Mouse (Mus musculus) layer of hippocampus, adult 18-20 months (tissue): ENCODE results near the gene 4933430I17Rik. TPM values are rescaled to one million over a fixed set of nuclear protein-coding genes. Genes with fewer than 3 reads are reported as not detected.
A peak's percentile ranks its signal among the peaks of the same experiment; 100 is the strongest.

Source experiments
- DNase-seq, 2 experiments: peaks; one replicate each; pipeline ENCODE4 v3.0.0; 2022; ENCODE audit warnings: low spot score in 2 of 2
- total RNA-seq, 2 experiments: library from RNA; stranded (reverse); gene quantifications; 2 replicates each; pipeline ENCODE4 v1.2.3; 2021

Gene 4933430I17Rik
- total RNA-seq, 2 experiments from 2014 or later = 0.52 to 0.53 TPM

- DNase-seq = no peak
Observed at GRCm38 (mm10) chr4:62503374-62503970, 21.7 kb upstream of the 4933430I17Rik start, which contains the start of gene Hdhd3. Hdhd3 (minus strand) TSS chr4:62503467.

GRCm38 (mm10) chr4:62505991-62506390 is 19.2 kb upstream of the 4933430I17Rik start:
- no peak for DNase-seq

GRCm38 (mm10) chr4:62506798-62507197 is 18.4 kb upstream of the 4933430I17Rik start:
- DNase-seq = no peak

GRCm38 (mm10) chr4:62508839-62509238 is 16.3 kb upstream of the 4933430I17Rik start:
- peak in 1 of 2 experiments; percentile 39 for DNase-seq

- DNase-seq = no peak
Observed at GRCm38 (mm10) chr4:62509946-62510345, 15.2 kb upstream of the 4933430I17Rik start.

GRCm38 (mm10) chr4:62513998-62514506 is 11.1 kb upstream of the 4933430I17Rik start:
- peak in 1 of 2 experiments; percentile 25 for DNase-seq

GRCm38 (mm10) chr4:62514995-62515394 is 10.2 kb upstream of the 4933430I17Rik start:
- no peak for DNase-seq

- no peak for DNase-seq
Observed at GRCm38 (mm10) chr4:62515490-62515889, 9.7 kb upstream of the 4933430I17Rik start.

- DNase-seq = no peak
Observed at GRCm38 (mm10) chr4:62516079-62516478, 9.1 kb upstream of the 4933430I17Rik start.

- DNase-seq = no peak
Observed at GRCm38 (mm10) chr4:62516579-62516978, 8.6 kb upstream of the 4933430I17Rik start.

GRCm38 (mm10) chr4:62517046-62517445 is 8.1 kb upstream of the 4933430I17Rik start:
- no peak for DNase-seq

GRCm38 (mm10) chr4:62517538-62518415 is 7.4 kb upstream of the 4933430I17Rik start:
- DNase-seq = no peak

- no peak for DNase-seq
Observed at GRCm38 (mm10) chr4:62518416-62519121, 6.6 kb upstream of the 4933430I17Rik start.

- no peak for DNase-seq
Observed at GRCm38 (mm10) chr4:62519122-62519848, 5.9 kb upstream of the 4933430I17Rik start.

- peak; percentile 70 to 81 for DNase-seq
Observed at GRCm38 (mm10) chr4:62519849-62520233, 5.3 kb upstream of the 4933430I17Rik start, which contains the start of gene Alad. Alad (minus strand) TSS chr4:62519918.

GRCm38 (mm10) chr4:62520892-62521400 is 4.2 kb upstream of the 4933430I17Rik start:
- DNase-seq = no peak

- DNase-seq = no peak
Observed at GRCm38 (mm10) chr4:62525489-62525811, 281 bp downstream of the 4933430I17Rik start.

GRCm38 (mm10) chr4:62526256-62526655 is 1.1 kb downstream of the 4933430I17Rik start:
- DNase-seq = no peak

- DNase-seq = no peak
Observed at GRCm38 (mm10) chr4:62527655-62528054, 2.5 kb downstream of the 4933430I17Rik start.

GRCm38 (mm10) chr4:62533729-62534128 is 8.6 kb downstream of the 4933430I17Rik start:
- DNase-seq = no peak

- DNase-seq = peak in 1 of 2 experiments; percentile 11
Observed at GRCm38 (mm10) chr4:62541802-62542201, 16.6 kb downstream of the 4933430I17Rik start.
